Mouse (Mus musculus) myocyte (in vitro differentiated cells): ENCODE measurements at regions not wholly inside any gene's neighbourhood (a gene's known extent, or its start where the extent isn't known, plus 50 kb on each side); places are given as distances from the start of the nearest gene placed in this dataset.

Experiments used
- H3K27me3 ChIP-seq: one replicate; pipeline ENCODE4 v1.6.1; 2011; ENCODE audit not compliant: control insufficient read depth, insufficient read depth, insufficient read length
- H3K36me3 ChIP-seq: one replicate; pipeline ENCODE4 v1.6.1; 2011; ENCODE audit not compliant: control insufficient read depth, insufficient read depth
- H3K4me2 ChIP-seq: one replicate; pipeline ENCODE4 v1.6.1; 2011; ENCODE audit warnings: low read depth, control low read depth
- H3K4me3 ChIP-seq: one replicate; pipeline ENCODE4 v1.5.1; 2011; ENCODE audit warnings: mild to moderate bottlenecking, control low read depth, moderate library complexity
- H3K79me2 ChIP-seq: one replicate; pipeline ENCODE4 v1.6.1; 2011; ENCODE audit not compliant: control insufficient read depth, insufficient read depth
- H3ac ChIP-seq: one replicate; pipeline ENCODE4 v1.6.1; 2011; ENCODE audit not compliant: control insufficient read depth, insufficient read length
- CEBPB ChIP-seq: IDR thresholded peaks from 2 replicates; pipeline ENCODE4 v1.6.1; 2011; ENCODE audit warnings: mild to moderate bottlenecking, moderate library complexity; ENCODE audit not compliant: poor library complexity, insufficient read depth, severe bottlenecking
- E2F4 ChIP-seq: IDR thresholded peaks from one replicate; pipeline ENCODE4 v1.6.1; 2011; ENCODE audit warnings: mild to moderate bottlenecking, control low read depth, moderate library complexity; ENCODE audit not compliant: insufficient read depth
- MAX ChIP-seq: IDR thresholded peaks from one replicate; pipeline ENCODE4 v1.6.1; 2011; ENCODE audit warnings: low read depth, mild to moderate bottlenecking, control low read depth
- MYOD1 ChIP-seq, 3 experiments: IDR thresholded peaks; one replicate each; pipeline ENCODE4 v1.6.1; 2011; ENCODE audit warnings: control low read depth in 2 of 3, low read depth in 2 of 3, mild to moderate bottlenecking in 2 of 3, moderate library complexity in 1 of 3; ENCODE audit not compliant: insufficient read length in 2 of 3, control insufficient read depth in 1 of 3
- MYOG ChIP-seq, 3 experiments: IDR thresholded peaks; one replicate each; pipeline ENCODE4 v1.6.1; 2011; ENCODE audit warnings: control low read depth in 2 of 3, low read depth in 2 of 3, mild to moderate bottlenecking in 2 of 3; ENCODE audit not compliant: insufficient read length in 2 of 3, control insufficient read depth in 1 of 3, insufficient read depth in 1 of 3
- POLR2A ChIP-seq: IDR thresholded peaks from one replicate; pipeline ENCODE4 v1.6.1; 2011; ENCODE audit warnings: low read depth, mild to moderate bottlenecking, control low read depth, moderate library complexity; ENCODE audit not compliant: insufficient read length
- POLR2AphosphoS2 ChIP-seq: IDR thresholded peaks from one replicate; pipeline ENCODE4 v1.6.1; 2011; ENCODE audit warnings: low read depth, control low read depth; ENCODE audit not compliant: insufficient read length
- REST ChIP-seq: IDR thresholded peaks from one replicate; pipeline ENCODE4 v1.6.1; 2011; ENCODE audit warnings: mild to moderate bottlenecking, control low read depth, moderate library complexity; ENCODE audit not compliant: insufficient read depth, insufficient read length
- SRF ChIP-seq: IDR thresholded peaks from one replicate; pipeline ENCODE4 v1.6.1; 2011; ENCODE audit warnings: low read depth; ENCODE audit not compliant: control insufficient read depth, insufficient read length
- TCF12 ChIP-seq: IDR thresholded peaks from one replicate; pipeline ENCODE4 v1.6.1; 2011; ENCODE audit warnings: mild to moderate bottlenecking, control low read depth; ENCODE audit not compliant: poor library complexity, insufficient read depth, severe bottlenecking
- TCF3 ChIP-seq: IDR thresholded peaks from one replicate; pipeline ENCODE4 v1.6.1; 2011; ENCODE audit warnings: low read depth, control low read depth; ENCODE audit not compliant: insufficient read length
- USF1 ChIP-seq: IDR thresholded peaks from one replicate; pipeline ENCODE4 v1.6.1; 2011; ENCODE audit warnings: low read depth, mild to moderate bottlenecking, control low read depth, moderate library complexity

DNA sequence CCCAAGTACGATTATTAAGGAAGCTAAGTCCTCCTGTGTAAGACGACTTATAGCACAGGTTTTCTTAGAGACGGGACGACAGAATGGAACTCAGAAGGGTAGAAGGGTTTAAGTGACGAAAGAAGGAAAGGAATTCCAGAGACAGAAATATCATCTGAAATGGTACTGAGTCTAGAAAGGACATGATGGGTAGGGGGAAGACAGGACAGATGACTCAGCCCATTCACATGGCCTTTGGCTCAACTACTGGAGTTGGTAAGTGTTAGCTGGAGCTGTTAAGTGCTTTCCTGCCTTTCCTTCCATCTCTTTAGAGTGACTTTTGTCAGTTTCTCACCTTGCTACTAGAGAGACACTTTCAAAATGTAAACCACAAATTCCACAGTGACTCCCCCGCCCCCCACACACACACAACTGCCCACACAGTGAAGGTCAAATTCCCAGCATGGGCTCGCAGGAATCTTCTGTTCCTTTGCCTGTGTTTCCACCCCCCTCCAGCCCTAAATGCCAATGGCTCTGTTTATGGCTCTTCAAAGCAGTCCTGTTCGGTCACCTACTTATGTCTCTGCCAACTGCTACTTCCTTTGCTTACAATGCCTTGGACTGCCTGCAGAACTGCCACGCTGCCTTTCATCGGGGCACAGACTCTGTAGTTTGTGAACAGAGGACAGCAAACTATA lies 81.8 kb upstream of the Csl start:
- Histone ChIP-seq H3ac (no peak overlapping the region), H3K4me3 (no peak overlapping the region), H3K27me3 (no peaks in the 10 kb centered on the region), H3K79me2 (no peaks in the 10 kb centered on the region), H3K36me3 (no peaks in the 10 kb centered on the region), H3K4me2 (no peak overlapping the region)
- TF ChIP-seq SRF (no peak), MYOD1 (IDR thresholded peaks at IDR 0.05; ENCODE audit: control insufficient read depth in 1 of 3, insufficient read length in 2 of 3, low read depth in 2 of 3) (no peak), CEBPB (no peak)

DNA sequence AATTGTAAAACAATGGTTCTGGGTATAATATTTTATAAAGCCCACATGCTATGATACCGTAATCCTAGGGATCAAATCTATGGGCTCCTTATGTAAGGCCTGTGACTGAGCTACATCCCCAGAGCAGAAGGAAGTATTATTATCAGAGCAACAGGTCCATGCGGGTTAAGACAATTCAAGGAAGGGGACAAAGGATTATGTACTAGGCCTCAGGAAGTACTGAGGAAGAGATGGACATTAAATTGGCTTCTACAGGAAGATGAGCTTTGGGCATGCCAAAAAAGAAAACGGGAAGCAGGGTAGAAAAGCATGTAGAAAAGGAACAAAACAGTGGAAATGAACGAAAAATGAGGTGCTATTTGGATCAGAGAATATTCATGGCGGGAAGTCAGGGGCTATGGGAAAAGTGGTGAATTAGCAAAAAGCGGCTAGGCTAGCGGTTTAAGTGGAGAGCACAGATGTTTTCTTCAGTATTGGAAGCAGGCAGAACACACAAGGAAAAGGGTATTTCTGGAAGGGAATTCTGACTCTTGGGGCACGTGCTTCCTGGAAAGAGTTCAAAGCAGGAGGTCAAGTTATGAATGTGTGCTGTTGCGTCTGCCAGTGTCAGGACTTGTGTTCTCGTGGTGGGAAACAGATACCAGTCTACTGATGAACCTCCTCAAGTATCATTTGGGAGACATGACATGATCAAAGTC lies 80.9 kb upstream of the Csl start:
- Histone ChIP-seq H3K4me3 (no peak overlapping the region), H3K4me2 (no peak overlapping the region), H3ac (no peak overlapping the region), H3K27me3 (no peaks in the 10 kb centered on the region), H3K79me2 (no peaks in the 10 kb centered on the region), H3K36me3 (no peaks in the 10 kb centered on the region)
- no peak for TF ChIP-seq CEBPB
- no peak for TF ChIP-seq E2F4
- no peak for TF ChIP-seq MAX
- no peak for TF ChIP-seq TCF12
- TF ChIP-seq MYOG (IDR thresholded peaks at IDR 0.05; ENCODE audit: control insufficient read depth in 1 of 3, insufficient read depth in 1 of 3, insufficient read length in 2 of 3, low read depth in 2 of 3), result no peak
- no peak for TF ChIP-seq REST
- TF ChIP-seq MYOD1 (IDR thresholded peaks at IDR 0.05; ENCODE audit: control insufficient read depth in 1 of 3, insufficient read length in 2 of 3, low read depth in 2 of 3), result no peak
- TF ChIP-seq POLR2A, result no peak
- TF ChIP-seq TCF3, result no peak
- no peak for TF ChIP-seq SRF
- no peak for TF ChIP-seq USF1

GRCm38 (mm10) chr10:99836835-99837412 lies 77.5 kb upstream of the Csl start:
- Histone ChIP-seq H3K4me2 (no peak overlapping the region), H3K27me3 (no peaks in the 10 kb centered on the region), H3K4me3 (no peak overlapping the region), H3K79me2 (no peaks in the 10 kb centered on the region), H3K36me3 (no peaks in the 10 kb centered on the region), H3ac (no peak overlapping the region)
- no peak for TF ChIP-seq E2F4
- TF ChIP-seq TCF3, result no peak
- TF ChIP-seq REST, result no peak
- TF ChIP-seq MAX, result no peak
- TF ChIP-seq TCF12, result no peak
- TF ChIP-seq SRF, result no peak
- no peak for TF ChIP-seq MYOG (IDR thresholded peaks at IDR 0.05; ENCODE audit: control insufficient read depth in 1 of 3, insufficient read depth in 1 of 3, insufficient read length in 2 of 3, low read depth in 2 of 3)
- no peak for TF ChIP-seq CEBPB
- TF ChIP-seq USF1, result no peak
- no peak for TF ChIP-seq POLR2A
- TF ChIP-seq MYOD1 (IDR thresholded peaks at IDR 0.05; ENCODE audit: control insufficient read depth in 1 of 3, insufficient read length in 2 of 3, low read depth in 2 of 3), result no peak
- TF ChIP-seq POLR2AphosphoS2, result no peak

DNA sequence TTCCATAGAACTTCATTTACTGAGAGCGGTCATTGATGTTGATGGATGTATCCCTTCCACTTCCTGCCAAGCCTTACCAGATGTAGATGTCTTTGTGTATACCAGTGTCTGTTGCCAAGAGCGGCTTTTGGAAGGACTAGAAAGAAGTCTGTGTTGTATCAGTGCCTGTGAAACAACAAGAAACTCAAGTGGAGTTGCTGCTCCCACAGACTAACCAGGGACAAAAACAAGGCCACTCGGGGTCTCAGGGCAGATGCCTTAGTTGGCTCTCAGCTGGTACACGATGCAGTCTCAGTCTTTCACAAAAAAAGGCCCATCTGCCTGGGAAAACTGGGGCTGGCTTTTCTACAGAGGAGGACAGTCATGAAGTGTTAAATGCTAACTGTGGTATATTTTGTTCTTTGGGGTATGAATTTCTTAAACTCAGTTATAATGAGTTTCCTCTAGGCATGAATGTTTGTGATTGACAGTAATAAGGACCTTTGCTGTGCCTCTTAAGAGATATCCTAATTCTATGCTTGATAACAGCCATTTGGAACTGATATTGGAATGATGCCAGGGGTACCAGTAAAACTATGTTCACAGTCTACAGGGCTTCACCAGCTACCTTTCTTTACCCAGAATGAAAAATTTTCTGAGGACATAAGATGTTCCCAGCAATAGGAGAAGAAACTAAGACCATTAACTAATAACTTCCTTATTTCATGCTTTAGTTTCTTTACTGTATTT lies 75.6 kb upstream of the Csl start:
- no peak overlapping the region for H3ac ChIP-seq
- H3K4me3 ChIP-seq, result no peak overlapping the region
- no peak overlapping the region for H3K4me2 ChIP-seq
- H3K79me2 ChIP-seq, result no peaks in the 10 kb centered on the region
- no peaks in the 10 kb centered on the region for H3K27me3 ChIP-seq
- no peaks in the 10 kb centered on the region for H3K36me3 ChIP-seq
- TF ChIP-seq TCF3 (no peak), POLR2AphosphoS2 (no peak)

DNA sequence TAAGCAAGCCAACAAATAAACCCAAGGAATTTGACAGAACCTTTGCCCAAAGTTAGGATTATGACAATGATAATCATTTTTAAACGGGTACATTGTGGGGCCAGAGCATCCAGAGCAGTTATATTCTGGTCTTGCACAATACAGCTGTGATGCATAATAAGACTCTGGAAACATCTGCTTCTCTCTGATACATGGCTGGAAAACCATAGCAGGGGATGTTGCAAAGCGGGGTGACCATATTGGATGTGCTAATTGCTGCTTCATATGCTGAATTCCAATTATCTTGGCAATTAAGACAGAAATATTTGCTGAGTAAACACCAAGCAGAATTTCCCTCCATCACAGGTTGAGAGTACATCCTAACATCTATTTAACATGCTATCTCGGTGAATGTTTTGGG lies 70.5 kb upstream of the Csl start:
- Histone ChIP-seq H3K27me3 (no peaks in the 10 kb centered on the region), H3K79me2 (no peaks in the 10 kb centered on the region), H3ac (no peak overlapping the region), H3K36me3 (no peaks in the 10 kb centered on the region), H3K4me2 (no peak overlapping the region), H3K4me3 (no peak overlapping the region)
- TF ChIP-seq POLR2AphosphoS2 (no peak), MYOG (IDR thresholded peaks at IDR 0.05; ENCODE audit: control insufficient read depth in 1 of 3, insufficient read depth in 1 of 3, insufficient read length in 2 of 3, low read depth in 2 of 3) (no peak), TCF3 (no peak), MAX (no peak), USF1 (no peak), TCF12 (no peak), POLR2A (no peak), CEBPB (no peak), MYOD1 (IDR thresholded peaks at IDR 0.05; ENCODE audit: control insufficient read depth in 1 of 3, insufficient read length in 2 of 3, low read depth in 2 of 3) (no peak), E2F4 (no peak), REST (no peak), SRF (no peak)
